Mouse (Mus musculus) adrenal gland, postnatal 4 days (tissue): ENCODE results near the gene Tom1l2. TPM values are rescaled to one million over a fixed set of nuclear protein-coding genes. Genes with fewer than 3 reads are reported as not detected.

Experiments used
- DNase-seq, 2 experiments: peaks; one replicate each; pipeline ENCODE4 v3.0.0; 2021 to 2022; ENCODE audit warnings: low spot score in 2 of 2, mixed read lengths in 2 of 2
- total RNA-seq, 2 experiments: library from RNA; stranded (reverse); gene quantifications; 2 replicates each; pipeline ENCODE4 v1.2.3; 2021

The Tom1l2 gene
- total RNA-seq, 2 experiments from 2014 or later, result 54.0 to 55.9 TPM

DNA sequence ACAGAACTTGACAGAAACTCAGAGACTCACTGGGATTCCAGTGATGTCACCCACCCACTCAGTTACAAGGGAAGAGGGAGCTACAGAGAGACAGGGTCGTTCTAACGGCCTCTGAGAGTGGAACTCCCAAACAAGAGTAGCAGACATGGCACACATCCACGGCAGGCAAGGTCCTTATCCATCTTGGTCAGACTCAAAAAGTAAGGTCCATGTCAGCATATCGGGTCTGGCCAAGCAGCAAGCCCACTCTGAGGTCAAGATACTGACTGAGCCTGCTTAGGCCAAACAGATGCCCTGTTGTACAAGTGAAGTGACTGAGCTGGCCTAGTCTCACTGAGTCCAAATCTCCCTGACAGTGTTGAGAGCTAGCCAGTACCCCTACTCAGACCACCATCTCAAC lies 144.0 kb downstream of the Tom1l2 start:
- DNase-seq, result no peak

DNA sequence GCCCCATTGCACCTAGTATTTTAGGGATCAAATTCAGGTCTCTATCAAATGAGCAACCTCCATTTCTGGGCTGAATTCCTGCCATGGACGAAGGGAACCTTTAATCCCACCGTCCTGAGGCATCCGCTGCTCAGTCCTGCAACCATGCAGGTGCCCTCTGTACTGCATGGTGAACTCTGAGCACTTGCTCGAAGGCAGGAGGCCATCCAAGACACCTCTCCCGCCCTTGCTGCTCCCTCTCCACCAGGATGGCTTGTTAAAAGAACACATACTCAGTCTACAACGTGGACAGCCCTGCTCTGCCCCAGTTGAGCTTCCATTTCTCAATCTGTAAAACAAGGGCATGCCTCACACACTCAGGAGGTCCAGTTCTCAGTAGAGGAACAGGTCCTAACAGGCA lies 144.5 kb downstream of the Tom1l2 start:
- DNase-seq, result no peak

DNA sequence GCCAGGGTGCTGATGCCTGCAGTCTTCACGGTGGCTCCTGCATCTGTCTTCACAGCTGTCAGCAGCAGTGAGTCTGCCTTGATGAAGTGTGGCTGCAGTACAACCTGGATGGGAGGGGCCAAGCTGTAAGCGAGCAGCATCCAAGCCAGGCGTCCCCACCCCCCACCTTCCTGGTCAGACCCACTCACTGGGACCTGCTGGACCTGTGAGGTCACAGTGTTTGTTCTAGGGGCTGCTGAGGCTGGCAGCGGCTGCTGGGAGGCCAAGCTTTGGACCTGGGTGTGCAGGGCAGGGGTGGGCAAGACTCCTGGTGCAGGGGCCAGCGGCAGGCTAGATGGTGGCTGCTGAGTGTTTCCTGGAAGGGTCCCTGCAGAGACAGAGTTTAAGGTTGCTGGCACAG lies 146.5 kb downstream of the Tom1l2 start:
- DNase-seq, result no peak

DNA sequence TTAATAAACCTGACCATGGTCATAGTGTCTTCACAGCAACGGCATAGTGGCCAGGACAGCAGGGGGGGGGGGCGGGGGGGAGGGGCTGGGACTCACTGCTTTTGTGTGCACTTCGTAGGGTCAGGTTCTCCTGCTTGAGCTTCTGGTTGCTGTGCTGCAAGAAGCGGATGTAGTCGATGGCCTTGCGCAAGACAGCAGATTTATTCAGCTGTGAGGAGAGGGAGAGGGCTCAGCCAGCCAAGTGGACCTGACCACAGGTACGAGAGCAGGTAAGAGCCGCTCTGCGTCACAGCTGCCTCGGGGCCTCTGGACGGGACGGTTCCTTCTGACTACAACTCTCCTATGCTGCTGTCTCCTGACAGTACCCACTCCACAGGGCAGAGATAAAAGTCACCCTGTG lies 147.7 kb downstream of the Tom1l2 start:
- DNase-seq, result no peak

DNA sequence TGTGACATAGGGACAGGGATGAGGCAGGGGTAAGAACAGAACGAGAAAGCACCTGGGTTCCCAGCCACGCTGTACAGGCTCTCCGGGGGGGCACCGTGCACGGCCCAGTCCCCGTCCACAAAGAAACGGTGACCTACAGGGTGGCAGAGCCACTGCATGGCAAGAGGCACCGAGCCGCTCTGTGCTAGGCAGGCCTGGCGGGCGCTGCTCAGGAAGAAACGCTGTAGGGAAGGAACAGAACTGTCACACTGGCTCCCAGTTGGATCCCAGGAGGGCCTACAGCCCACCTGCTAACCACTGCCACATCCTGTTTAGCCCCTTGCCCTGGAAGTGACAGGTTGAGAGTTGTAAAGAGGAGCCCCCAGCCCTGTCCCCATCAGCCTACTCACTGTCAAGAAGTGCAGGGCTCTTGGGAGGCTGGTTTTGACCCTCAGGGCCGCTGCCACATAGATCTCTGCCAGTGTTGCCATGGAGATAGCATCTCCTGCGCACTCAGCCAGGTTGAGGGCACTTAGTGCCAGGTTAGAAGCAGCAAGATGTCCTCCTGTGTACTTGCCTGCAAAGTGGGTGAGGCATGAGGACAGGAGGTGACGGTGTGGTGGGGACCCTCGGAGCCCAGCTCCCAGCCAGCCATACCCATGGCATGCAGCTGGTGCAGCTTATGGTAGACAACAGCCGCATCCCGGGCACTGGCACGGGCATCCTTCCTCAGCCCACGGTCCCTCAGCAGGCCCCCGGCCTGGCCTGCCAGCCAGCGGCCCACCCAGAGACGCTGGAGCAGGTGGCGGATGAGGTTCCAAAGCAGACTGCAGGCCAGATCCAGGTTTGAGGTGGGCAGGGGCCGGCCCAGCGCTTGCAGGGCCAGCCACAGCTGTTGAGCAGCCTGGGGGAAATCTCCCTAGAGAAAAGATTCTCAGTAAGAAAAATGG lies 149.7 kb downstream of the Tom1l2 start:
- no peak for DNase-seq

DNA sequence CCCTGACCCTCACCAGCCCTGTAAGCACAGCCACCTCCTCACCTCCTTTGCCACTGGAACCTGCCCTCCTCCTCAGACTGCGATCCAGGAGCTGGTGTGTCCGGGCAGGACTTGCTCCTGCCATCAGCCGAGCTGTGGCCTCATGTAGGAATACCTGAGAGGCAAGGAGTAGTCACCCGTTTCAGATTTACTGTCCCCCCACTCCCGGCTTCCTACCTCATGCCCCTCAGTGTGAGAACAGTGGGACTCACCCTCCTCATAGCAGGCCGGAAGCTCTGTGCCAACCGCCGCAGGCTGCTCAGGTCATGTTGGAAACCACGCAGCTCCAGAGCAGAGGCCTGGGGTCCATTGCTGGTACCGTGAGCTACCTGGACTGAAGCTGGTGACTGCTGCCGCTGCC lies 152.3 kb downstream of the Tom1l2 start:
- no peak for DNase-seq

DNA sequence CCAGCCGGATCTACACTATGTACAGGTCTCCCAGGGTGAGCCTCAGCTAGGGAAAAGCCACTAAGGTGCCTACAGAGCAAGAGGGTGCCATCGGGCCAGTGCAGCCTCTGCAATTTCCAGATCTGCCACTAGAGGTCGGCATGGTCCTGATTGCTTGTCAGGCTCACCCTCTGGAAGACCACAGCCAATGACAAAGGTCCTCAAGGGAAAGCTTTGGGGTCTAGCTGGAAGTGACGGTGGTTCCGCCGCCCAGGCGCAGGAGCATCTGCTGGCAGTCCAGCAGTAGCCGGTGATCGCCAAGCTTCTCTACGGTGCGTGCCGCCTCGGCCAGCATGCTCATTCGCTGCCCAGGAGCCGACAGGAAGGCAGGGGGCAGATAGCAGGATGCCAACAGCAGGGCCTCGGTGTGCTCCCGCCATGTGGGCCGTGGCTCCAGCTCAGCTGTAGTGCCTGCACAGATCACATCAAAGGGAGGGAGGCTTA lies 153.0 kb downstream of the Tom1l2 start:
- peak; percentile 77 to 83 for DNase-seq

DNA sequence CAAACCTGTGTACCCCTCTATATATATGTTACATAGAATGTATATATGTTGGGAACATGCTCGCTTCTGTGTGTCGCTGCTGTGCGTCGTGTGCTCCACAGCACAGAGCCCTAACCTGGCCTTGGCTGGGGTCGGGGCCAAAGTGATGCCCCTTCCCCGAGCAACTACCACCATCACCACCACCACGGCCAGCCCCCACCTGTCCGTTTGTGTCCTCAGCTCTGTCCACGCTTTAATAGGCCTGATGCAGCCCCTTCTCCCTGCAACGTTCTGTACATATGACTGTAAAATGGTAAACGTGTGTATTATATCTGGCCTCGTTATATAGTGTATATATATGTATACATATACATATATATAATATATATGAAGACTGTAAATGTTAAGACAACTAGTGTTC lies 154.1 kb downstream of the Tom1l2 start:
- DNase-seq, result no peak

DNA sequence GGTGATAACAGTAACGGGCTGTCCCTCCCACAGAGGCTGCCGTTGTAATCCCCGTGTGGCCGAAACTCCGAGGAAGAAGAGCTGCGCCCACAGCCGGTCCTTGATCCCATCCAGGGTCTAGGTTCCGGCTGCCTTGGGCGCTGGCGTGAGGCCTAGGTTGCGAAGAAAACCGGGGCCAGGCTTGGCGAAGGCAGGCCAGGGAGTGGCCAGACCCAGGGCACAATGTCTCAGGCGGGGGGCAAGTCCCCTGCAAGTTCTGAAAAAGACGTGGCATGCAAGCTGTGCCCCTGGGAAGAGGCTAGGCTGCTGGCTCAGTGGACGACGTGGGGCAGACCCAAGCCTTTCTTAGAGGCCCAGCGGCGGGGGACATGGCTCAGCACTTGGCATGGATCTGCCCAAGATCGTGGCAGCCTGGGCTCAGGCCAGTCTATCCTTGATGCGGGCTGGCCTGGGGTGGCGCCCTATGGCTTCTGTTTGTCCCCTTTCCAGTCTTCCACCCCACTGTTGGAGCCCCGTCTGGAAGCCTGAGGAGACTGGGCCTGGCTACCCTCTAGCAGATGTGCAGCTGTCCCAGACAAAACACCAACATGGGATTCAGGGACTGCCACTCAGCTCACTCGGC lies 154.6 kb downstream of the Tom1l2 start:
- DNase-seq, result no peak

DNA sequence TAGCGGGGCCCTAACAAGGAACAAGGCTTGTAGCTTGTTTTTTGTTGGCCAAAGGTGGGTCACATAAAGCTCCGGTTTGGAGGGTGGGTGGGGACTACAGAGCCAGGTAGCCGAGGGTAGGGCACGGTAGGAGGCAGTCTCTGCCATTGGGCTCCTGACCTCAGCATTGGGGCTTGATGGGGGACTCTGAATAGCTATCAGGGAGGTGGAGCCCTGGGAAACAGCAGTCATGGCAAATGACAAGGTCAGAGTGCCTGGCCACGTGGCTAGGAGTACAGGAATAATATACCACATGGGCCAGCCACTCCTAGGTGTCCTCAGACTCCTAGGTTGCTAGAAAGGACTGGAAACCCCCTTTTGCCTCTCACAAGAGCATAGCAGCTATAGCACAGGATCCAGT lies 156.4 kb downstream of the Tom1l2 start:
- no peak for DNase-seq

DNA sequence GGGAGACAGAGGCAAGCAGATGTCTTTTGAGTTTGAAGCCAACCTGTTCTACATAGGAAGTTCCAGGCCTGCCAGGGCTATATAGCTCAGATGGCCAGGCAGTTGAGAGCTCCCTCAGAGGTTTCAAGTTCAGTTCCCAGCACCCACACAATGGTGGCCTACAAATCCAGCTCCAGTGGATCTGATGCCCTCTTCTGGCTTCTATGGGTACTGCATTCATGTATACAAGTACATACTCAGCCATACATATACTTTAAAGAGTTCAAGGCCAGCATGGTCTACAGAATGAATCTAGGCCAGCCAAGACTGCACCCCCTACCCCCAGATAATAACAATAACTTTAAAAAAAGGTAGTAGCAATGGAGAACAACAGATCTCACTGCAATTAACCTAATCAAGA lies 157.6 kb downstream of the Tom1l2 start:
- no peak for DNase-seq

DNA sequence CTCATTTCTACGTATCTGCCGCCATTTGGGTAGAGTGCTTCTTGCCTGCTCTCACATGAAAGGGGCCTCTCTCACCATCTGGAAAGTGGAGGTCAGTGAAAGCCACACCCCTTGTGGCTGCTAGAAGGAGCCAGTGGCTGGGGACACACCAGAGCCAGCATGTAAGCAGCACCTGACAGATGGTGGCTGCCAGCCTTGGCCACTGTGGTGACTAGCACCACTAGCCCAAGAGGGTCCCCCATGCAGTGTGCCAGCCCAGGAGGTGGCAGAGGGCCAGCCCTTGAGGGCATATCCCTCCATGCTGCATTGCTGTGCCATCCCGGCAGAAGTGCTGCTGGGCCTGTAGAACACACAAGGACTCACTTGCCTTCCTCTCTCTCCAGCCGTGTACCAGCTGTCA lies 159.1 kb downstream of the Tom1l2 start:
- DNase-seq, result no peak

DNA sequence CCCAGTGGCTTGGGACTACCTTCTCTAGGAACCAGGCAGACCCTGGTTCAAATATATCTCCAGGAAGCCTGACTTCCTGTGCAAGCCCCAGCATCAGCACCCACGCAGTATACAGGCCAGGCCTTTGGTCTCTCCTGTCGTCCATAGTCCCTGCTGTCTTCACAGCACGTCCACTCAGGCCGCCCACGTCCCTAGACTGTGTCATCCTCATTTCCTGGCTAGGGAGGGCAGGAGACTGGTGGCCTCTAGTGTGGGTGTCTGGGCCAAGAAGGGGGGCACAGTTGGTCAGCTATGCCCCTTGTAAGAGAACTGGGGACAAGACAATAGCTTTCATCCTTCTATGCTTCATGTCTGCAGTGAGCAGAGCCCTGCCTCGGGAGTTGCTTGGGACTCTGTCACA lies 160.2 kb downstream of the Tom1l2 start:
- no peak for DNase-seq

DNA sequence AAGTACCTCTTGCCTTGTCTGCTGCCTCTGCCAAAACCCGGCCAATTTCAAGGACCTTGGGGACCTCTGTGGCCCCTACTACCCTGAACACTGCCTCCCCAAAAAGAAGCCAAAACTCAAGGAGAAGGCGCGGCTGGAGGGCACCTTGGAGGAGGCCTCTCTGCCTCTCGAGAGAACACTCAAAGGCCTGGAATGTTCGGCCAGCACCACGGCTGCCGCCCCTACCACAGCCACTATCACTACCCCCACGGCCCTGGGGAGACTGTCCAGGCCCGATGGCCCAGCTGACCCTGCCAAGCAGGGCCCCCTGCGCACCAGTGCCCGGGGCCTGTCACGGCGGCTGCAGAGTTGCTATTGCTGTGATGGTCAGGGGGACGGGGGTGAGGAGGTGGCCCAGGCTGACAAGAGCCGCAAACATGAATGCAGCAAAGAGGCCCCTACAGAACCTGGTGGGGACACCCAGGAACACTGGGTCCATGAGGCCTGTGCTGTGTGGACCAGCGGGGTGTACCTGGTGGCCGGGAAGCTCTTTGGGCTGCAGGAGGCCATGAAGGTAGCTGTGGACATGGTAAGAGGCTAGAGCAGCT lies 162.6 kb downstream of the Tom1l2 start:
- DNase-seq, result no peak

DNA sequence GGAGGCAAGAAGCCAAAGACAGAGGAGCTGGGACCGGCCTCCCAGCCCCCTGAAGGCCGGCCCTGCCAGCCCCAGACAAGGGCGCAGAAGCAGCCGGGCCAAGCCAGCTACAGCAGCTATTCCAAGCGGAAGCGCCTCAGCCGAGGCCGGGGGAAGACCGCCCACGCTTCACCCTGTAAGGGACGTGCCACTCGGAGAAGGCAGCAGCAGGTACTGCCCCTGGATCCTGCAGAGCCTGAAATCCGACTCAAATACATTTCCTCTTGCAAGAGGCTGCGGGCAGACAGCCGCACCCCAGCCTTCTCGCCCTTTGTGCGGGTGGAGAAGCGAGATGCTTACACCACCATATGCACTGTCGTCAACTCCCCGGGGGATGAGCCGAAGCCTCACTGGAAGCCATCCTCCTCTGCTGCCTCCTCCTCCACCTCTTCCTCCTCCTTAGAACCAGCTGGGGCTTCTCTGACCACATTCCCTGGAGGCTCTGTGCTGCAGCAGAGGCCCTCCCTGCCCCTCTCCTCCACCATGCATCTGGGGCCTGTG lies 163.1 kb downstream of the Tom1l2 start:
- no peak for DNase-seq

DNA sequence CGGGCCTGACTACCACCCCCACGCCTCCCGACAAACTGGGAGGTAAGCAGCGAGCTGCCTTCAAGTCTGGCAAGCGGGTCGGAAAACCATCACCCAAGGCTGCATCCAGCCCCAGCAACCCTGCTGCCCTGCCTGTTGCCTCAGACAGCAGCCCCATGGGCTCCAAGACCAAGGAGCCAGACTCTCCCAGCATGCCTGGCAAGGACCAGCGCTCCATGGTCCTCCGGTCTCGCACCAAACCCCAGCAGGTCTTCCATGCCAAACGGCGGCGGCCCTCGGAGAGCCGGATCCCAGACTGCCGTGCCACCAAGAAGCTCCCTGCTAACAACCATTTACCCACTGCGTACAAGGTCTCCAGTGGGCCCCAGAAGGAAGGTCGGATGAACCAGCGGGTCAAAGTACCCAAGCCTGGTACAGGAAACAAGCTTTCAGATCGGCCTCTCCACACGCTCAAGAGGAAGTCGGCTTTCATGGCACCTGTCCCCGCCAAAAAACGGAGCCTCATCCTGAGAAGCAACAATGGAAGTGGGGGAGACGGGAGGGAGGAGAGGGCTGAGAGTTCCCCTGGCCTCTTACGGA lies 164.3 kb downstream of the Tom1l2 start:
- no peak for DNase-seq

DNA sequence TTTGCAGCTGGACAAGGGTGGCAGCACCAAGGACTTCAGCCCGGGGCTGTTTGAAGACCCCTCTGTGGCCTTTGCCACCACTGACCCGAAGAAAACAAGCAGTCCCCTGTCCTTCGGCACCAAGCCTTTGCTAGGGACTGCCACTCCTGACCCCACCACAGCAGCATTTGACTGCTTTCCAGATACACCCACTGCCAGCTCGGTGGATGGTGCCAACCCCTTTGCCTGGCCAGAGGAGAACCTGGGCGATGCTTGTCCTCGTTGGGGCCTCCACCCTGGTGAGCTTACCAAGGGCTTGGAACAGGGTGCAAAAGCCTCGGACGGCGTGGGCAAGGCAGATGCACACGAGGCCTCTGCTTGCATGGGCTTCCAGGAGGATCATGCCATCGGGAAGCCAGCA lies 165.6 kb downstream of the Tom1l2 start:
- no peak for DNase-seq

DNA sequence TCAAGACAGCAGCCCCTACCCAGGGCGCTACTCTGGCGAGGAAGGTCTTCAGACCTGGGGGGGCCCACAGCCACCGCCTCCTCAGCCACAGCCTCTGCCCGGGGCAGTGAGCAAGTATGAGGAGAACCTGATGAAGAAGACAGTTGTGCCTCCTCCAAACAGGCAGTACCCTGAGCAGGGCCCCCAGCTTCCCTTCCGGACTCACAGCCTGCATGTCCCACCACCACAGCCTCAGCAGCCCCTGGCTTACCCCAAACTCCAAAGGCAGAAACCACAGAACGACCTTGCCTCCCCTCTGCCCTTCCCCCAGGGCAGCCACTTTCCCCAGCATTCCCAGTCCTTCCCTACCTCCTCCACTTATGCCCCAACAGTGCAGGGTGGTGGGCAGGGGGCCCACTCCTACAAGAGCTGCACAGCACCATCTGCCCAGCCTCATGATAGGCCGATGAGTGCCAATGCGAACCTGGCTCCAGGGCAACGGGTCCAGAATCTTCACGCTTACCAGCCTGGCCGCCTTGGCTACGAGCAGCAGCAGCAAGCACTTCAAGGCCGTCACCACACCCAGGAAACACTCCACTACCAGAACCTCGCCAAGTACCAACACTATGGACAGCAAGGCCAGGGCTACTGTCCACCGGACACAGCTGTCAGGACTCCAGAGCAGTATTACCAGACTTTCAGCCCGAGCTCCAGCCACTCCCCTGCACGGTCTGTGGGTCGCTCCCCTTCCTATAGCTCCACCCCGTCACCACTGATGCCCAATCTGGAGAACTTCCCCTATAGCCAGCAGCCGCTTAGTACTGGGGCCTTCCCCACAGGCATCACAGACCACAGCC lies 167.1 kb downstream of the Tom1l2 start:
- DNase-seq, result no peak

DNA sequence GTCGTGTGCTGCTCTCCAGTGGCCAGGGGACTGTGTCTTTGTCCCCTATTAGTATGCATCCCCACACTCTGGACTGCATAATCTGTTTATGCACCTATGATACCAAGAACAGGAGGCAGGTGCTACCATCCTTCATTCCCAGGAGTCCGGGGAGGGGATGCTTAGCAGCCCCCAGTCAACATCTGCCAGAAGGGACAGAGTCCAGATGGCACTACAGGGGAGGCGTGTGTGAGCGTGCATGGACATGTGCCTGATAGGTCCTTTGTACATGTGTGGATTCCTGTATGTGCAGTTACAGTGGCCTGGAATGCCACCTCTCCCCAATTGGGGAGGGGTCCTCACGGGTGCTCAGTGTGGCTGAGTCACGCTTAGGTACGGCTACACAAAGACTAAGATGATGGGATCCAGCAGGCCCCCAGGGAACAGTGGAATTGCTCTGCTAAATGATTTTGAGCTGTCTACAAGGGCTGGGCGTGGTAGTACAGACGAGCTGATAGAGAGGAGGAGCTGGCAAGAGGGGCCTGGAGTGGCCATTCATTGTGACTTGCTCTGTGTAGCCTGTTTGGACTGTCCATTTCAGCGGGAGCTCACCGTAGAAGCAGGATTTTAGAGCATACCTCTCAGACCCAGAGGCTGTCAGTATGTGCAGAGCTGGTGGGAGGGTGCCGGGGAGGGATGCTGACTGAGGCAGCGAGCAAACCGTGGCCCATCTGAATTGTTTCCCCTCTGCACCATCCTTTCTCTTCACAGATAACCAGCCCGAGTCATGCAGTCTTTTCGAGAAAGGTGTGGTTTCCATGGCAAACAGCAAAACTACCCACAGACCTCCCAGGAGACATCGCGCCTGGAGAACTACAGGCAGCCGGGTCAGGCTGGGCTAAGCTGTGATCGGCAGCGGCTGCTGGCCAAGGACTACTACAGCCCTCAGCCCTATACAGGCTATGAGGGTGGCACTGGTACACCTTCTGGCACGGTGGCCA lies 168.1 kb downstream of the Tom1l2 start:
- no peak for DNase-seq
